Mouse (Mus musculus) stomach, embryonic 14.5 days (tissue): Measurements from ENCODE around the gene Rps29. TPM values are rescaled to one million over a fixed set of nuclear protein-coding genes. Genes with fewer than 3 reads are reported as not detected.
A peak's percentile ranks its signal among the peaks of the same experiment; 100 is the strongest.

ENCODE experiments used
- ATAC-seq: fragments of 200-750 bp; cut with Nextera tagmentation; 2 replicates; pipeline ENCODE4 v1.8.0; 2017; ENCODE audit warnings: low read depth, moderate TSS enrichment; ENCODE audit not compliant: insufficient number of reproducible peaks, insufficient read depth, low FRiP score
- H3K27ac ChIP-seq: fragments of 300-500 bp; sonication (generic); 2 replicates; pipeline ENCODE4 v1.5.1; 2014; ENCODE audit warnings: mild to moderate bottlenecking, low read length, moderate library complexity, mixed read lengths
- H3K27me3 ChIP-seq: fragments of 300-500 bp; sonication (generic); 2 replicates; pipeline ENCODE4 v1.6.1; 2014; ENCODE audit warnings: low read length, control low read depth, mixed read lengths; ENCODE audit not compliant: control insufficient read depth, insufficient read depth
- H3K36me3 ChIP-seq: fragments of 300-500 bp; sonication (generic); 2 replicates; pipeline ENCODE4 v1.6.1; 2014; ENCODE audit warnings: mild to moderate bottlenecking, control low read depth, low read length, moderate library complexity, mixed read lengths; ENCODE audit not compliant: control insufficient read depth, insufficient read depth
- H3K4me1 ChIP-seq: fragments of 300-500 bp; sonication (generic); 2 replicates; pipeline ENCODE4 v1.6.1; 2014; ENCODE audit warnings: low read length, control low read depth, mixed read lengths; ENCODE audit not compliant: control insufficient read depth, insufficient read depth
- H3K4me2 ChIP-seq: fragments of 300-500 bp; sonication (generic); replicated peaks from 2 replicates; pipeline ENCODE4 v1.6.1; 2014; ENCODE audit warnings: low read depth, low read length, control low read depth
- H3K4me3 ChIP-seq: fragments of 300-500 bp; sonication (generic); 2 replicates; pipeline ENCODE4 v1.5.1; 2014; ENCODE audit warnings: low read depth, low read length, control low read depth
- H3K9ac ChIP-seq: fragments of 300-500 bp; sonication (generic); replicated peaks from 2 replicates; pipeline ENCODE4 v1.6.1; 2014; ENCODE audit warnings: low read depth, mild to moderate bottlenecking, control low read depth, low read length, moderate library complexity, mixed read lengths
- H3K9me3 ChIP-seq: fragments of 300-500 bp; sonication (generic); 2 replicates; pipeline ENCODE4 v1.6.1; 2016; ENCODE audit warnings: low read depth, low read length, control low read depth; ENCODE audit not compliant: control insufficient read depth
- WGBS: fragments of 180-500 bp; shearing (Covaris S2); extraction: QIAGEN DNeasy Blood & Tissue Kit; methylation state at CpG from one replicate; pipeline ENCODE4 v1.1.7; 2014; 5-methylcytosine and 5-hydroxymethylcytosine counted together
- polyA plus RNA-seq: library from polyadenylated mRNA; unstranded; fragments of >200 nt; fragmentation: Nextera tagmentation; extraction: Ambion mirVana; gene quantifications from 2 replicates; pipeline ENCODE4 v1.2.1, GENCODE M21; 2014

Gene Rps29
- polyA plus RNA-seq, 1 experiment from 2014 or later: 2,274 TPM

DNA sequence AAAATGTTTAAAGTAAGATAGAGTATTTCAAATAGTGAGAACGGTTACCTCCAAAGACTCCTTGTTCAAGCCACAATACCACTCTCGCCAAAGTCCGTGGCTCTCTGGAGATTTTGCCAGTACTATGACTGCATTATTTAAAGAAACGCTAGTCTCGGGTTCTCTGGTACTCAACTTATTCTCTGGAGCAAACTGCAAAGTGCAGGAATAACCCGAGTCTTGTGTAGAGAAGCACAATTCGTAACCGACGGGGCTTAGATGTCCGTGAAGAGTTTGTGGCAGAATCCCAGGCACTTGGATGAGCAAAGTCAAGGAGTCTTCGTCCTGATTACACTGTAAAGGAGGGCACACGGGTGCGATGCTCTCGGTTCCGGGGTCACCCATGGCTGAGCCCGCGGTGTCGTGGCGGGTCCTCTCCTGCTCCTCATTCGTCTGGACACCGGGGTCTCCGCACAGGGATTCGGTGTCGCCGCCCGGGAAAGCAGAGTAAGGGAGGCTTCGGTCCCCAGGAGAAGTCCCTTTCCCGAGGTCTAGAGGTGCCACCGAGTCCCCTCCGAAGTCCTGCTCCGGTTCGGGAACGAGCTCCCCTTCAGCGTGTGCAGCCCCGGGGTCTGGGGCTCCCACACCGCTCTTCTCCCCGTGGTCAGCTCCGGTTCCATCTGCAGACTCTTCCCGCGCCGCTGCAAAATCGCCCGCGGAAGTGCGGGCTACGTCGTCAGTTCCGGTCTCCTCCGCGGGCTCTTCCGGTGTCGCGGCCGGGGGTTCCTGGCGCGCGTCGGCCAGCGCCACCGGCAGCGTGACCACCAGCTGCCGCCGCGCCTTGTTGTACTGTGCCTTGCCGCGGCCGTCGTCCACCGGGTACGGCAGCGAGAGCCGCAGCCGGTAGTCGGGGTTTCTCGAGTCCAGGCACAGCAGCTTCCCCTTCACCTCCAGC, 37.7 kb upstream of the Rps29 start, which contains the start of gene Gm49383:
Gene Gm49383 (minus strand): TSS at position 661 of the 934 bp plus-strand sequence.
- under 1% methylated on average over 75 of the region's 75 CpGs for WGBS
- Histone ChIP-seq H3K27me3 (no peaks in the 10 kb centered on the region), H3K9ac (peak within 1 kb of the TSS; percentile 81), H3K9me3 (no peaks in the 10 kb centered on the region), H3K27ac (peak within 1 kb of the TSS; percentile 91), H3K36me3 (peaks cover 16% of the 10 kb centered on the region), H3K4me2 (peak within 1 kb of the TSS; percentile 81), H3K4me1 (peaks cover 11% of the 10 kb centered on the region; the same call in 1 of the 2 replicates), H3K4me3 (peak within 1 kb of the TSS; percentile 95)
- ATAC-seq: peak; percentile 84

DNA sequence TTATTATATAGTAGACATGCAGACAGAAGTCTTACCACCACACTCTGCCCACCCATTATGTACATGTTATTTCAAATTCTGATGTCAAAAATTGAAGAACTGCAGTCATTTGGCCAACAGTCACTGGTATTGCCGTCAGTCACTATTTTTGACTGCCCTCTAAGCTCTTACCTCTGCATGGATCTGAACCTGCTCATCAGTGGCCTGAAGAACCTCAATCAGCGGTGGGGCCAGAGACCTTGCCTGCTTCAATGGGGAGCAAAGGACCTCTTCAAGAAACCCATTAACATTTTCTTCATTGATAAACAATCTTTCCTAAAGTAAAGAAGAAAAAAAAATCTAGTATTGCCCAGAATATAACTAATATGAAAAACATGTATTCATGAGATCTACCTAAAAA, 33.7 kb upstream of the Rps29 start:
- 94% methylated on average over 2 of the region's 2 CpGs for WGBS

DNA sequence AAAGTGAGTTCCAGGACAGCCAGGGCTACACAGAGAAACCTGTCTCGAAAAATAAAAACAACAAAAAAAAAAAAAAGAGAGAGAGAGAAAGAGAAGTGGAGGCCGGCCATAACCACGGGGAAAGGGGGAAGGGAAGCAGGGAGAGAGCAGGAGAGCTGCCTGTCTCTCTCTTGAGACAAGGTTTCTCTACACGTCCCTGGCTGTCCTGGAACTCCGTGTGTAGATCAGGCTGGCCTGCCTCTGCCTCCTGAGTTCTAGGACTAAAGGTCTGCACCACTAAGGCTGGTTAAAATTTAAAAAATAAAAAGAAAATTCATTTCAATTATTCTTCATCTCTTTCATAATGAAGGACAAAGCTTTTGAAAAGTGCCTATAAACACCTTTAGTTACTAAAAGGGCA, 32.4 kb upstream of the Rps29 start:
- Histone ChIP-seq H3K27ac (no peak overlapping the region), H3K9me3 (no peaks in the 10 kb centered on the region), H3K9ac (no peak overlapping the region), H3K4me2 (no peak overlapping the region), H3K27me3 (no peaks in the 10 kb centered on the region), H3K4me3 (no peak overlapping the region), H3K36me3 (peaks cover 18% of the 10 kb centered on the region), H3K4me1 (peaks cover 9% of the 10 kb centered on the region)
- 88% methylated on average over 5 of the region's 5 CpGs for WGBS
- no peak for ATAC-seq

More for the DNA sequence above, 33.7 kb upstream of the Rps29 start:
- no peak for ATAC-seq
- Histone ChIP-seq H3K4me1 (peaks cover 3% of the 10 kb centered on the region; the same call in 1 of the 2 replicates), H3K9me3 (no peaks in the 10 kb centered on the region), H3K27ac (no peak overlapping the region), H3K4me2 (no peak overlapping the region), H3K36me3 (peaks cover 15% of the 10 kb centered on the region), H3K9ac (no peak overlapping the region), H3K27me3 (no peaks in the 10 kb centered on the region), H3K4me3 (no peak overlapping the region)

DNA sequence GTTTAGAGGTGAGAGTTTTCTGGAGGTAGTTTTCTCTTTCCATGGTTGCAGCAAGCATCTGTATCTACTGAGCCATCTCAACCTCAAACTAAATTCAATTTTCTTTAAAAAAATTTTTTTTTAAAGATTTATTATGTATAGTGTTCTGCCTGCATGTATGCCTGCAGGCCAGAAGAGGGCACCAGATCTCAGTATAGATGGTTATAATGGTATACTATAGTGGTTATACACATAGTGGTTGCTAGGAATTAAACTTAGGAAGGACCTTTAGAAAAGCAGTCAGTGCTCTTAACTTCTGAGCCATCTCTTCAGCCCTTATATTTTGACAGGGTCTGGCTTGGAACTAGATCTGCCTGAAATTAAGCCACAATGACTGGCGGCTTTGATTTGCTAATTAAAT, 31.5 kb upstream of the Rps29 start:
- Histone ChIP-seq H3K9ac (no peak overlapping the region), H3K36me3 (peaks cover 18% of the 10 kb centered on the region), H3K4me3 (no peak overlapping the region), H3K27ac (no peak overlapping the region), H3K4me2 (no peak overlapping the region), H3K27me3 (no peaks in the 10 kb centered on the region), H3K4me1 (peaks cover 9% of the 10 kb centered on the region), H3K9me3 (no peaks in the 10 kb centered on the region)
- ATAC-seq: no peak
- WGBS: 97% methylated on average over 1 of the region's 1 CpGs

DNA sequence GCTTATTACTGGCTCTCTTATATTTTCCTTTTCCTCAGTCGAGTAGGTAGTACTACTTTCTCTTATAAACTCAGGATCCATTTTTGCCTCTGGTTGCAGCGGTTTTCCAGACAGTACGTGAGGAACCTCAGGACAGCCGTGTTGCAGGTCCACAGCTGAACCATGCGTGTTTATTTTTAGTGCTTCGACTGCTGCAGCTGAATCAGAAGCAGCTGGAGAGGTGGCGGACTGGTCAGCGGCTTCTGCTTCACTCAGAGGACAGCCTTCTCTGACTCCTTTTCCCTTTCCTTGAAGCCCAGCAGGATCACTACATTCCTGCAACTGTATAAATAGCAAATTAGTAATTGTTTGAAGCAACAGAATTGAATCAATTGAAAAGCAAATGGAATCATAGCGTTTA, 31.1 kb upstream of the Rps29 start:
- Histone ChIP-seq H3K9ac (no peak overlapping the region), H3K9me3 (no peaks in the 10 kb centered on the region), H3K27me3 (no peaks in the 10 kb centered on the region), H3K36me3 (peaks cover 18% of the 10 kb centered on the region), H3K27ac (no peak overlapping the region), H3K4me1 (peaks cover 13% of the 10 kb centered on the region), H3K4me2 (no peak overlapping the region), H3K4me3 (no peak overlapping the region)
- no peak for ATAC-seq
- 90% methylated on average over 9 of the region's 9 CpGs for WGBS

DNA sequence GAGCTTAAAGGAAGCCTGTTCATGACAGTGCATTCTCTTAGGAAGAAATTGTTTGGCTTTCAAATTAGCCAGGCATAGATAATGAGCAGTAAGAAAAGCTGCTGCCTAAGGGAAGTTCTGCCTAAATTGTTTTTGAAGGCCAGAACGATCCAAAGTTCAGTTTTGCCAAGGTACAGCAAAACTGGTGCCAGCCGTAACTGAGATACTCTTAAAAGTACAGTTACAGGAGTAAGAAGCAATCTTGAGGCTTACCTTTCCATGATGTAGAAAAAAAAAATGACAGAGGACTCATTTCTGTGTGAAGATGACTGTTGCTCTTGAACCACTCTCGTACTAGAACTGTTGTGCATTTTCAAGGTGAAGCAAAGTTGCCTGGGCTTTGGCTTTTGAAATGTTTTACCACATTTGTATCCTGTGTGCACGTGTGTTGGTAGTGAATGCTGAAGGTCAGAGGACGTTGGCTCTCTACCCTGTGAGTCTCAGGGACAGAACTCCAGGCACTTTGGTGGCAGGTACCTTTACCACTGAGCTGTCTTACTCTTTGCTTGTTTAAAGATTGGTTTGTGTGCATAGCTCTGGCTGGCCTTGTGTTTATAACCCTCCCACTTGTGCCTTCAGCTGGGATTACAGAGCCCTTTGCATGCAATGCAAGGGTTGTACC, 28.0 kb upstream of the Rps29 start:
- Histone ChIP-seq H3K9ac (no peak overlapping the region), H3K9me3 (no peaks in the 10 kb centered on the region), H3K27ac (no peak overlapping the region), H3K4me2 (no peak overlapping the region), H3K4me1 (peaks cover 15% of the 10 kb centered on the region), H3K36me3 (peaks cover 16% of the 10 kb centered on the region), H3K27me3 (no peaks in the 10 kb centered on the region), H3K4me3 (no peak overlapping the region)
- no peak for ATAC-seq
- WGBS: 71% methylated on average over 5 of the region's 5 CpGs

DNA sequence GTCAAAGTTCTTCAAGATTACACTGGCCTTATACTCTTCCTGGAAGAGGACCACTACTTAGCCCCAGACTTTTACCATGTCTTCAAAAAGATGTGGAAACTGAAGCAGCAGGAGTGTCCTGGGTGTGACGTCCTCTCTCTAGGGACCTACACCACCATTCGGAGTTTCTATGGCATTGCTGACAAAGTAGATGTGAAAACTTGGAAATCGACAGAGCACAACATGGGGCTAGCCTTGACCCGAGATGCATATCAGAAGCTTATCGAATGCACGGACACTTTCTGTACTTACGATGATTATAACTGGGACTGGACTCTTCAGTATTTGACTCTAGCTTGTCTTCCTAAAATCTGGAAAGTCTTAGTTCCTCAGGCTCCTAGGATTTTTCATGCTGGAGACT, 26.4 kb upstream of the Rps29 start:
- H3K9ac ChIP-seq: peak overlapping the region; percentile 84; the same call in 1 of the 2 replicates
- peak overlapping the region; percentile 94 for H3K4me2 ChIP-seq
- no peaks in the 10 kb centered on the region for H3K9me3 ChIP-seq
- peaks cover 15% of the 10 kb centered on the region for H3K4me1 ChIP-seq
- peaks cover 18% of the 10 kb centered on the region for H3K36me3 ChIP-seq
- no peak overlapping the region for H3K27ac ChIP-seq
- H3K27me3 ChIP-seq: no peaks in the 10 kb centered on the region
- no peak for ATAC-seq
- peak overlapping the region; percentile 76 for H3K4me3 ChIP-seq
- 78% methylated on average over 7 of the region's 7 CpGs for WGBS
